Mouse (Mus musculus) forebrain, embryonic 15.5 days (tissue): ENCODE data around the gene Ptpra. TPM values are rescaled to one million over a fixed set of nuclear protein-coding genes. Genes with fewer than 3 reads are reported as not detected.

Experiments used
- ATAC-seq: fragments of 200-750 bp; cut with Nextera tagmentation; replicated peaks from 2 replicates; pipeline ENCODE4 v1.8.0; 2017; ENCODE audit warnings: mild to moderate bottlenecking, moderate TSS enrichment, moderate library complexity
- H3K27ac ChIP-seq: fragments of 300-500 bp; sonication (generic); replicated peaks from 2 replicates; pipeline ENCODE4 v1.5.1; 2015; ENCODE audit warnings: mild to moderate bottlenecking, inconsistent platforms
- H3K27me3 ChIP-seq: fragments of 300-500 bp; sonication (generic); 2 replicates; pipeline ENCODE4 v1.6.1; 2015; ENCODE audit warnings: inconsistent platforms
- H3K36me3 ChIP-seq: fragments of 300-500 bp; sonication (generic); 2 replicates; pipeline ENCODE4 v1.6.1; 2015; ENCODE audit warnings: mild to moderate bottlenecking, inconsistent platforms
- H3K4me1 ChIP-seq: fragments of 300-500 bp; sonication (generic); 2 replicates; pipeline ENCODE4 v1.6.1; 2015; ENCODE audit warnings: inconsistent platforms
- H3K4me2 ChIP-seq: fragments of 300-500 bp; sonication (generic); replicated peaks from 2 replicates; pipeline ENCODE4 v1.6.1; 2015; ENCODE audit warnings: mild to moderate bottlenecking, inconsistent platforms
- H3K4me3 ChIP-seq: fragments of 300-500 bp; sonication (generic); 2 replicates; pipeline ENCODE4 v1.5.1; 2015; ENCODE audit warnings: mild to moderate bottlenecking, inconsistent platforms
- H3K9ac ChIP-seq: fragments of 300-500 bp; sonication (generic); replicated peaks from 2 replicates; pipeline ENCODE4 v1.6.1; 2015; ENCODE audit warnings: mild to moderate bottlenecking, inconsistent platforms
- H3K9me3 ChIP-seq: fragments of 300-500 bp; sonication (generic); 2 replicates; pipeline ENCODE4 v1.6.1; 2016; ENCODE audit warnings: inconsistent platforms
- WGBS: fragments of 180-500 bp; shearing (Covaris S2); methylation state at CpG from one replicate; pipeline ENCODE4 v1.1.7; 2015; ENCODE audit warnings: mixed read lengths; 5-methylcytosine and 5-hydroxymethylcytosine counted together
- polyA plus RNA-seq: library from polyadenylated mRNA; unstranded; fragments of >200 nt; fragmentation: Nextera tagmentation; extraction: Ambion mirVana; gene quantifications from 2 replicates; pipeline ENCODE4 v1.2.1, GENCODE M21; 2015

Gene Ptpra
- polyA plus RNA-seq, 1 experiment from 2014 or later, result 160 TPM

DNA sequence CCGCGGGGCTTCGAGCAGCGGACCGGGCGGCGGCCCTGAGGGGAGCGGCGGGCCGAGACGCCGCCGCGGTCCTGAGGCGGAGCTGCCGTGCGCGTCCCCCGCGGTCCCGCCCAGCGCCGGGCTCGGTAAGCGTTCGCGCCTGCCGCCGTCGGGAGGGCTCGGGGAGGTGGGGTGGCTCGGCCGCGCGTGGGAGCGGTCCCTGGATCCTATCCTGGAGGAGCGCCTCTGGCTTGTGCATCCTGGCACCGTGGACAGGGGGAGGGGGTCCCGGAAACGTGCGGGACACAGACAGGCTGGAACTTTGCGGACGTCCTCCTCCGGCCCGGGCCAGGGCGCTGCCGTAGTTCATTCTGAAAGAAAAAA lies 337 bp downstream of the Ptpra start:
- H3K4me2 ChIP-seq, result peak overlapping the region; percentile 75
- ATAC-seq, result peak; percentile 89
- 0 out of 2 replicates have a peak, but pooled peaks cover 2% of the 10 kb centered on the region for H3K36me3 ChIP-seq
- WGBS, result 1% methylated on average over 43 of the region's 47 CpGs
- H3K27ac ChIP-seq, result peak overlapping the region; percentile 88
- H3K9me3 ChIP-seq, result no peaks in the 10 kb centered on the region
- H3K9ac ChIP-seq, result peak overlapping the region; percentile 74
- peaks cover 46% of the 10 kb centered on the region for H3K4me1 ChIP-seq
- H3K4me3 ChIP-seq, result peak overlapping the region; percentile 89
- no peaks in the 10 kb centered on the region for H3K27me3 ChIP-seq

DNA sequence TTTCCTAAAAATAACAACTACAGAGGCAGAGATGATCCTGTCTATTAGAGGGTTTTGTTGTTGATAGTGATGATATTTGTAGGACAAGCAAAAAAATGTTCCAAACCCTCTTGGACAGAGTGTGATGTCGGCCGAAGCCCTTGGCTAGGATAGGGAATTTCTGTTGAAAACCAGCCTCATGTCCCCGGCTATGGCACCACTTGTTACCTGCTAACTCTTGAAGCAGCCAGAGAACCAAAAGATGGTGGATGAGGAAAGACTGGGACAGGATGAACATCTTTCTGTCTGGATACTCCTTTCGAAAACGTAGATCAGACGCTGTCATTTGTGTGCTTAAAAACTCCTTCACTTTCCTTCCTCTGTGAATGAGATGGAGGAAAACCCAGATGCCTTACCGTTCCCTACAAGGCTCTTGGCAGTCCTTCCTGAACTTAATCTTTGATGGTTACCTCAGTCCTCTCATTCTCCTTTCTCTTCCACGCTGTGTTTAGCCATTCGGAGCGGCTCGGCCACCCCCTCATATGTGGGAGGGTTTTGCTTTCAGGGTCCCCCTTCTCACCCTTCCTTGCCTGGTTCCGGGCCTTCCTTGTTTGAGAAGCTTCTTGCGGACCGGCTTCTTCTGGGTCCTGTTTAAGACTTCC lies 1.1 kb downstream of the Ptpra start:
- WGBS, result 53% methylated on average over 14 of the region's 14 CpGs
- no peak overlapping the region for H3K27ac ChIP-seq
- peak overlapping the region; percentile 89 for H3K4me3 ChIP-seq
- no peaks in the 10 kb centered on the region for H3K36me3 ChIP-seq
- H3K4me2 ChIP-seq, result peak overlapping the region; percentile 75
- H3K4me1 ChIP-seq, result peaks cover 48% of the 10 kb centered on the region
- H3K9me3 ChIP-seq, result no peaks in the 10 kb centered on the region
- peak overlapping the region; percentile 74 for H3K9ac ChIP-seq
- H3K27me3 ChIP-seq, result no peaks in the 10 kb centered on the region
- no peak for ATAC-seq

DNA sequence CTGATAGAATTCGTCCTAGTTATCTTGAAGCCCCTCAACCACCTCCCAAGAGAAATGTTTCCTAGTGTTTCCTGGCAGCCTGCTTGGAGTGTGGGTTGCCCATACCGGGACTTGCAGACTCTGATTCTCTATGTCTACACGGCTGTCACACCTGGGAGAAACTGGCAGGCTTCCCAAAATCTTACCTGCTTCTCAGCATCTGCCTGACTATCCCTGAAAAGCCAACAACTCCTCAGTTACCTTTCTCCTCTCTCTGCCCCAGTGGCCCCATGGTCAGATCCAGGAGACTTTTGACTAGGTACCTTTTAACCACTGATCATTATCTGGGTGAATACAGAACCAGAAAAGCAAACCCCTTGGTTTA lies 1.6 kb downstream of the Ptpra start:
- Histone ChIP-seq H3K9me3 (no peaks in the 10 kb centered on the region), H3K27me3 (no peaks in the 10 kb centered on the region), H3K36me3 (no peaks in the 10 kb centered on the region), H3K4me3 (peak overlapping the region; percentile 89), H3K4me1 (peaks cover 49% of the 10 kb centered on the region), H3K9ac (peak overlapping the region; percentile 74; the same call in 1 of the 2 replicates), H3K27ac (no peak overlapping the region), H3K4me2 (peak overlapping the region; percentile 75)
- WGBS, result 72% methylated on average over 3 of the region's 3 CpGs
- no peak for ATAC-seq

DNA sequence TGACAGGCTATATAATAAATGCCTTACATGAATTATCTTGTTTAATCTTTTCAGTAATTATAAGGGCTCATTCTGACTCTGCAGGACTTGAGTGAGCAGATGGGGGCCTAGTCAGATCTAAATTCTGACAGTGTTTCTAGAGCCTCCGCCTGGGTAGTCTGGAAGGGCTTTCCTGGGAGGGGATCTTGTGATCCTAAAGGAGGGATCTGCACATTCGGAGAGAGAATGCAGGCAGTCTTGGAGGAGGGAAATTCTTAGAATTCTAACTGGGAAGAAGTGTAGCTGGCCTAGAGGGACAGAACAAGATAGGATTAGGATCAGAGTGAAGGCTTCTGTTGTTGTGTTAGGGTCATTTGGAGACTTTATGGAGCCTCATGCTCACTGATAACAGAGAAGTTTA lies 2.2 kb downstream of the Ptpra start:
- 52% methylated on average over 2 of the region's 2 CpGs for WGBS
- H3K36me3 ChIP-seq, result no peaks in the 10 kb centered on the region

DNA sequence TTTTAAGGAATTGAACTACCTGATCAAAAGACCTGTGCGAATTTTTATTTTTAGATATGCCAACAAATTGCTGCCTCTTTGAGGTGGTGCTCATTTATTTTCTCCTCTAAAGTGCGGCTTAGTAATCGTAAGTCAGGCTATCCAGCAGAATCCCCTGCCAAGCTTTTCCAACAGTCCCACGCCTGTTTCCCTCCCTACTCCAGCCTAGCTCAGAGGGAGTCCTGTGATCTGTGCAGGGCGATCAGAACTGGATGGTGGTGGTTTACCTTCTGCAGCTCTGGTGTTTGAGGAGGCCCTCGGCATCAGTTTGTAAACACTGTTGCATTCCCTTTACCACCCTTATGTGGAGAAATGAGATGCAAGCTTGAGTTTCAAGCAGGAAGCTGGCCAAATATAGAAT lies 3.3 kb downstream of the Ptpra start:
- 62% methylated on average over 6 of the region's 6 CpGs for WGBS
- no peak overlapping the region for H3K9ac ChIP-seq
- H3K4me2 ChIP-seq, result no peak overlapping the region
- no peak overlapping the region for H3K4me3 ChIP-seq
- peaks cover 49% of the 10 kb centered on the region for H3K4me1 ChIP-seq
- peak overlapping the region; percentile 31 for H3K27ac ChIP-seq
- no peaks in the 10 kb centered on the region for H3K36me3 ChIP-seq
- H3K27me3 ChIP-seq, result no peaks in the 10 kb centered on the region
- no peaks in the 10 kb centered on the region for H3K9me3 ChIP-seq
- no peak for ATAC-seq

More for the DNA sequence above, 2.2 kb downstream of the Ptpra start:
- H3K4me3 ChIP-seq, result no peak overlapping the region
- peak overlapping the region; percentile 75; the same call in 1 of the 2 replicates for H3K4me2 ChIP-seq
- no peak overlapping the region for H3K9ac ChIP-seq
- H3K27ac ChIP-seq, result no peak overlapping the region
- H3K27me3 ChIP-seq, result no peaks in the 10 kb centered on the region
- no peaks in the 10 kb centered on the region for H3K9me3 ChIP-seq
- no peak for ATAC-seq
- peaks cover 49% of the 10 kb centered on the region for H3K4me1 ChIP-seq

DNA sequence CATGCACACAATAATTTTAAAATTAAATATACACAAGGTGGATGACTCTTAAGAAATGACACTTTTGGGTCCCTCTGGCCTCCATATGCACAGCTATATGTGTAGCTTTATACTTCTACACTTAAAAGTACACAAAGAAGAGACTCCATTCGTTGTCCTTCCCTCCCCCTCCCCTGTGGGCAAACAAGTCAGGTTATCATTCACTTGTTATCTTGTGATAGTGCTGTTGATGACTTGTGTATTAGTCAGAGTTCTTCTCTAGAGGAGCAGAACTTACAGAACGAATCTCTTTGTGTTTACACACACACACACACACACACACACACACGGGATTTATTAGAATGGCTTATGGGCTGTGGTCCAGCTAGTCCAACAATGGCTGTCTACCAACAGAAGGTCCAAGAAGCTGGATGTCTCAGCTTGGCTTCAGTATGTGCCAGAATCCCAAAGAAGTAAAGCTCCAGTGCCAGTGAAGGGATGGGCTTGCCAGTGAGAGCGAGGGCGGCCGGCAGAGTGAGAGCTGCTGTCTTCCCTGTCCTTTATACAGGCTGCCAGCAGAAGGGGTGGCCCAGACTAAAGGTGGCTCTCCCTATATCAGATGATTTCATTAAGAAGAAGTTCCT lies 4.8 kb downstream of the Ptpra start:
- ATAC-seq, result no peak
- Histone ChIP-seq H3K36me3 (no peaks in the 10 kb centered on the region), H3K27ac (no peak overlapping the region), H3K4me3 (no peak overlapping the region), H3K9me3 (no peaks in the 10 kb centered on the region), H3K9ac (no peak overlapping the region), H3K4me1 (peaks cover 44% of the 10 kb centered on the region), H3K4me2 (no peak overlapping the region), H3K27me3 (no peaks in the 10 kb centered on the region)
- 49% methylated on average over 6 of the region's 6 CpGs for WGBS

DNA sequence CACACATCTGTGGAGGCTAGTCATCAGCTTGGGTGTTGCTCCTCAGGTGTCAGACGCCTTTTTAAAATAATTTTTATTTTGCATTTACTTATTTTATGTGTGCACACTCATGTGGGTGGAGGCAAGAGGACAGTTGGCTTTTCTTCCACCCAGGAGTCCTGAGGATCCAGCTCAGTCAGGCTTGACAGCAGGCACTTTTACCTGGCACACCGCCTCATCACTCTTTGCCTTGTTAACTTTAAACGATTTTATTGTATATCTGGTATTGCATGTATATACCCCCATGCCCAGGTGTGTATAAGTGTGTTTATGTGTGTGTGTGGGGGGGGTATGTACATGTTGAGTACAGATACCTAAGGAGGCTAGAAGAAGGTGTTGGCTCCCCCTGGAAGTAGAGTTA lies 7.8 kb downstream of the Ptpra start:
- 93% methylated on average over 3 of the region's 3 CpGs for WGBS
- Histone ChIP-seq H3K4me1 (peaks cover 27% of the 10 kb centered on the region), H3K27ac (no peak overlapping the region), H3K4me3 (no peak overlapping the region), H3K36me3 (no peaks in the 10 kb centered on the region), H3K9ac (no peak overlapping the region), H3K9me3 (no peaks in the 10 kb centered on the region), H3K27me3 (no peaks in the 10 kb centered on the region), H3K4me2 (no peak overlapping the region)
- ATAC-seq, result no peak

DNA sequence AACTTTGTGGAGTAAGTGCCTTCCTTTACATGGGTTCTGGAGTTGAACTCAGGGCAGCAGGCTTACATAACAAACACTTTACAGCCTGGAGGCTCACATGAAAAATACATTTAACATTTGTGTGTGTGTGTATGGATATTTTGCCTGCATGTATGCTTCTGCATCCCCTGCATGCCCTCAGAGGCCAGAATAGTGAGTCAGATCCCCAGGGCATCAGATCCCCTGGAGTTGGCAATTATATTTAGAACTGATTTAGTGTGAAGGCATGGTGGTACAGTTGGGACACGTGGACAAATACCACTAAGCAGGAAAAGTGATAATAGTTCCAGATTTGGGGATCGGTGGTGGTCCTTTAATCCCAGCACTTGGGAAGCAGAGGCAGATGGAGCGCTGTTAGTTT lies 9.5 kb downstream of the Ptpra start:
- 86% methylated on average over 3 of the region's 3 CpGs for WGBS
- Histone ChIP-seq H3K27ac (no peak overlapping the region), H3K9me3 (no peaks in the 10 kb centered on the region), H3K4me3 (no peak overlapping the region), H3K27me3 (no peaks in the 10 kb centered on the region), H3K4me1 (peaks cover 16% of the 10 kb centered on the region), H3K36me3 (no peaks in the 10 kb centered on the region), H3K4me2 (no peak overlapping the region), H3K9ac (no peak overlapping the region)
- ATAC-seq, result no peak

DNA sequence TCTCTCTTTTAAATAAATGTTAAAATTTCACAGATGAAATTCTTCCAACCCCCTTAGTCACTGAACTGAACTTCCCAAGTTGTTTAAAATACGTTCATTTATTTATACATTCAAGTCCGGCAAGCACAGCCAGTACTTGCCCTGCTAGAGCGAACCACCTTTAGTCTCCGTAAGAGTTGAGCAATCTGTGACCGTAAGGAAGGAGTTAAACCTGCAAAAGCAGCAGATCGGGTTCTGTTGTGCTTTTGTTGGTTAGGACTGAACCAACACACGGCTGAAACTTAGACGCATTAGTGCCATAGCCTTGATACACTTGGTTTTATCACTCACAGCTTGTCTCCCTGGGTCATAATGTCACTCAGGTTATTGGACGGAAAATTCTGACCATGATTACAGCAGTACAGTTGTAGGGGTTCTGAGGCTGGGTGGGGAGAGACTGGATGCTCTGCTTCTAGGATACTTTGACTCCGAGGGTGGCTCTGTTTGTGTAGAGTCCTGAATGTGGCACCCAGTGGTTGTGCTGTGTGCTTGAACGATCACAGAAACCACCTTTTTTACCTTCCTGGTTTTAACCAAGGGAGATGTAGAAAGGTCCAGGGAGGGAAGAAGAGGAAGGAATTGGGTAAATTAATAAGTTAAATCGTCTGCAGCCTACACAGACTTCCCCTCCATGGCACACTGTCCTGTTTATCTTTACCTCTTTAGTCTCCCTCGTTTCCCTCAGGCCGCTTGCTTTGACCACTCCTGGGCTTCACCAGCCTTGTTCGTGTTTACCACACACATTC lies 11.4 kb downstream of the Ptpra start:
- Histone ChIP-seq H3K36me3 (no peaks in the 10 kb centered on the region), H3K4me2 (no peak overlapping the region), H3K4me3 (no peak overlapping the region), H3K27me3 (no peaks in the 10 kb centered on the region), H3K9me3 (no peaks in the 10 kb centered on the region), H3K4me1 (peaks cover 8% of the 10 kb centered on the region; the same call in 1 of the 2 replicates), H3K9ac (no peak overlapping the region), H3K27ac (no peak overlapping the region)
- WGBS, result 70% methylated on average over 15 of the region's 15 CpGs
- ATAC-seq, result no peak

DNA sequence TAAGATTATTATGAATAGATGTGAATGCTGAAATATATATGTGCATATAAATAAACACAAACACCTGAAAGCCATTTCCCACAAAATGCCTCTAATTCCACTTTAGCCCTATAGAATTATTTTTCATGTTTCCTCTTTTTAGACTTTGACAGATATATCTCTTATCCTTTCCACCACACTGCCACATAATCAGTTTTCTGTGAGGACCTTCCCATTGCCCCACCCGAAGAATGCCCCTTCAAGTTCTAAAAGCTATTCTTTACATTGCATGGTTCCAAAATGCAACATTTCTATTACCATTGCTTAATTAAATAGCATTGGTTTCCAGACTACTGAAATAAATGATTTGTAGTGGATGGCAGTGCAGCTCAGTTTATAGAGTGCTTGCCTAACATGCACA lies 16.4 kb downstream of the Ptpra start:
- Histone ChIP-seq H3K36me3 (no peaks in the 10 kb centered on the region), H3K27me3 (no peaks in the 10 kb centered on the region), H3K4me3 (no peak overlapping the region), H3K9ac (no peak overlapping the region), H3K27ac (no peak overlapping the region), H3K9me3 (no peaks in the 10 kb centered on the region), H3K4me2 (no peak overlapping the region), H3K4me1 (peaks cover 34% of the 10 kb centered on the region)
- WGBS, result 91% methylated on average over 1 of the region's 1 CpGs
- ATAC-seq, result no peak

DNA sequence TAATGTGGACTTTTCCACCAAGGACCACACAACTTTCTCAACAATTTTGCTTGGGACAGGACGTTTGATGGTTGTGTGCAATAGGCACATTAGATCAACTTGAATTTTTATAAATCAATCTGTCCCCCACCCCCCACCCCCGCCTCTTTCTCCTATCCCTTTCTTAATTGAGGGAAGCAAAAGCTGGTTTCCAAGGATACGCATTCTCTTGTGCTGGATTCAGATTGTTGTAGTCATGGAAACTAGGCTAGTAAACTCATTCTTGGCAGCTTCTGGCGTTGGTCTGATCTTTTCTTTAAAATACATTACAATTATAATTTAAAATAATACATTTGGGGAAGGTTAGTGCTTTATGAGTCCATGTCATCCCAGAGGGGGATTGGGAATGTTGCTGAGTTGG lies 19.3 kb downstream of the Ptpra start:
- Histone ChIP-seq H3K27ac (peak overlapping the region; percentile 74), H3K9ac (no peak overlapping the region), H3K4me1 (peaks cover 32% of the 10 kb centered on the region), H3K36me3 (no peaks in the 10 kb centered on the region), H3K4me3 (no peak overlapping the region), H3K4me2 (peak overlapping the region; percentile 23), H3K9me3 (no peaks in the 10 kb centered on the region), H3K27me3 (no peaks in the 10 kb centered on the region)
- ATAC-seq, result peak; percentile 85
- 4% methylated on average over 4 of the region's 4 CpGs for WGBS

DNA sequence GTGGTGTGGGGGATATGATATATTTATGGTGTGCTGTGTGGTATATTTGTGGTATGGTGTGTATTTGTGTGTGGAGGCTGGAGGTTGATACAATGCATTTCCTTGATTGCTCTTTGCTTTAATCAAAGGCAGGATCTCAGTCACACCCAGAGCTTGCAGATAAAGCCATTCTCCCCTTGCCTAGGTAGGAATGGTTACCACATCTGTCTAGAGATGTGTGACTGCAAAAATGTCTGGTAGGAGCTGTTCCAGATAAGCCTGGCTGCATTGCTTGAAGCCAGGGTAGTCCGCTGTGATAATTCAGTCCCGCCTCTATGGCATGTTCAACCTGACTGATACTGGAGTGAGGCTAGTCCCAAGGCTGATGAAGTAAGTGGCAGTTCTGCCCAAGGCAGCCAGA lies 19.9 kb downstream of the Ptpra start:
- H3K27me3 ChIP-seq, result no peaks in the 10 kb centered on the region
- peak overlapping the region; percentile 74 for H3K27ac ChIP-seq
- no peak overlapping the region for H3K4me2 ChIP-seq
- ATAC-seq, result peak; percentile 59
- 43% methylated on average over 2 of the region's 2 CpGs for whole genome bisulfite sequencing
- H3K9ac ChIP-seq, result no peak overlapping the region
- no peaks in the 10 kb centered on the region for H3K36me3 ChIP-seq
- no peak overlapping the region for H3K4me3 ChIP-seq
- peaks cover 33% of the 10 kb centered on the region for H3K4me1 ChIP-seq
- no peaks in the 10 kb centered on the region for H3K9me3 ChIP-seq
